Mouse (Mus musculus): ENCODE measurements around the gene Cxcl3. TPM values are rescaled to one million over a fixed set of nuclear protein-coding genes. Genes with fewer than 3 reads are reported as not detected.
"Not testable (repeated sequence)": the region's sequence is repeated elsewhere in the genome, so short reads cannot be mapped to it uniquely, and the experiment has no call there.

Cxcl3 gene
- total RNA-seq, 1 experiment from 2014 or later: 0.05 TPM

- peak; percentile 72 for ATAC-seq (replicated peaks; ENCODE audit: low read depth, poor library complexity, severe bottlenecking)
Observed at GRCm38 (mm10) chr5:90789306-90790073, 3.6 kb downstream of the Cxcl3 start.

GRCm38 (mm10) chr5:90790074-90790502, 4.2 kb downstream of the Cxcl3 start:
- no peak for ATAC-seq (replicated peaks; ENCODE audit: low read depth, poor library complexity, severe bottlenecking)

GRCm38 (mm10) chr5:90794195-90794625, 8.3 kb downstream of the Cxcl3 start, which contains the start of gene Cxcl15:
Gene Cxcl15 (plus strand): TSS chr5:90794534.
- ATAC-seq (replicated peaks; ENCODE audit: low read depth, poor library complexity, severe bottlenecking): no peak

- ATAC-seq (replicated peaks; ENCODE audit: low read depth, poor library complexity, severe bottlenecking): not testable (repeated sequence)
Observed at GRCm38 (mm10) chr5:90795392-90795791, 9.5 kb downstream of the Cxcl3 start.

- no peak for ATAC-seq (replicated peaks; ENCODE audit: low read depth, poor library complexity, severe bottlenecking)
Observed at GRCm38 (mm10) chr5:90804574-90804973, 18.7 kb downstream of the Cxcl3 start.

- ATAC-seq (replicated peaks; ENCODE audit: low read depth, poor library complexity, severe bottlenecking): no peak
Observed at GRCm38 (mm10) chr5:90806050-90806449, 20.1 kb downstream of the Cxcl3 start.

- ATAC-seq (replicated peaks; ENCODE audit: low read depth, poor library complexity, severe bottlenecking): no peak
Observed at GRCm38 (mm10) chr5:90807176-90807950, 21.5 kb downstream of the Cxcl3 start.

- ATAC-seq (replicated peaks; ENCODE audit: low read depth, poor library complexity, severe bottlenecking): no peak
Observed at GRCm38 (mm10) chr5:90819756-90820155, 33.9 kb downstream of the Cxcl3 start.

- ATAC-seq (replicated peaks; ENCODE audit: low read depth, poor library complexity, severe bottlenecking): 0 out of 2 replicates have a peak, but pooled peaks have one; percentile 29
Observed at GRCm38 (mm10) chr5:90832145-90832767, 46.4 kb downstream of the Cxcl3 start.

- no peak for ATAC-seq (replicated peaks; ENCODE audit: low read depth, poor library complexity, severe bottlenecking)
Observed at GRCm38 (mm10) chr5:90832768-90833388, 47.0 kb downstream of the Cxcl3 start.

GRCm38 (mm10) chr5:90834436-90834835, 48.5 kb downstream of the Cxcl3 start:
- ATAC-seq (replicated peaks; ENCODE audit: low read depth, poor library complexity, severe bottlenecking): no peak

- no peak for ATAC-seq (replicated peaks; ENCODE audit: low read depth, poor library complexity, severe bottlenecking)
Observed at GRCm38 (mm10) chr5:90838582-90838981, 52.7 kb downstream of the Cxcl3 start.

Other genes with a start within 250 kb of the Cxcl3 start
- gene 5830473C10Rik, start 225.0 kb upstream of the Cxcl3 start, total RNA-seq (2017): 0.09 TPM in 1 of 2 replicates, not detected in the other
- 1.6 TPM in 1 of 2 replicates, not detected in the other for gene Rassf6, start 145.4 kb upstream of the Cxcl3 start, total RNA-seq (2017)
- gene Cxcl5, start 26.7 kb upstream of the Cxcl3 start, total RNA-seq (2017): not detected in 2 replicates
- gene Ppbp, start 17.6 kb upstream of the Cxcl3 start, total RNA-seq (2017): 0.82 and 1.5 TPM in 2 replicates
- gene Pf4, start 13.7 kb upstream of the Cxcl3 start, total RNA-seq (2017): 138 and 211 TPM in 2 replicates
- gene Cxcl15, start 8.4 kb downstream of the Cxcl3 start, total RNA-seq (2017): not detected in 2 replicates
- gene Cxcl1, start 105.1 kb downstream of the Cxcl3 start, total RNA-seq (2017): not detected in 2 replicates
- gene Cxcl2, start 117.8 kb downstream of the Cxcl3 start, total RNA-seq (2017): 36.0 and 36.3 TPM in 2 replicates
- 26.4 and 31.0 TPM in 2 replicates for gene Mthfd2l, start 145.0 kb downstream of the Cxcl3 start, total RNA-seq (2017)
- not detected in 2 replicates for gene Epgn, start 241.4 kb downstream of the Cxcl3 start, total RNA-seq (2017)

All from common myeloid progenitor, adult 5-6 weeks (primary cell).